In genomic region chr3:65365184-65365583, GRCm38 (mm10) we compare ENCODE assay signal across 16 mouse cellular contexts. TPM values are rescaled to one million over a fixed set of nuclear protein-coding genes. Genes with fewer than 3 reads are reported as not detected.
DNase-seq lines count a peak whose midpoint lies in the region; ATAC-seq and TF ChIP-seq lines count a peak whose summit lies in the region.
"Had no signal": no experiment of that assay in that cellular context is flagged by ENCODE, and none has a peak within 500 bp of the region (broad histone marks: within the 10 kb centered on the region; RNA-seq: fewer than 3 reads in every experiment).

No protein-coding gene starts in this region.

- TF ChIP-seq EP300 in liver, postnatal 0 days (IDR thresholded peaks at IDR 0.05; ENCODE audit: low read depth) = no peak

- peak; percentile 60; the same call in 1 of the 2 replicates for ATAC-seq in liver, postnatal 0 days
- ATAC-seq in liver, embryonic 12.5 days = no peak
- ATAC-seq in neural tube, embryonic 15.5 days (ENCODE audit: low FRiP score) = no peak
- no peak for ATAC-seq in forebrain, embryonic 11.5 days (replicated peaks; ENCODE audit: low FRiP score)
- ATAC-seq: forebrain, embryonic 14.5 days; midbrain, embryonic 15.5 days had no signal

- H3K4me1 ChIP-seq in liver, postnatal 0 days (ENCODE audit: insufficient read depth) = peaks cover 6% of the 10 kb centered on the region
- peaks cover 4% of the 10 kb centered on the region for H3K4me1 ChIP-seq in liver, embryonic 12.5 days
- no peaks in the 10 kb centered on the region for H3K4me1 ChIP-seq in neural tube, embryonic 15.5 days
- no peaks in the 10 kb centered on the region for H3K4me1 ChIP-seq in forebrain, embryonic 11.5 days (replicated peaks; ENCODE audit: control insufficient read depth, insufficient read depth, low read length)
- H3K4me1 ChIP-seq: embryonic facial prominence, embryonic 12.5 days; hindbrain, embryonic 15.5 days; midbrain, embryonic 15.5 days; neural tube, embryonic 12.5 days had no signal

- WGBS in liver, postnatal 0 days (ENCODE audit: insufficient replicate concordance) = 71% methylated on average over 6 of the region's 6 CpGs
- 83% methylated on average over 6 of the region's 6 CpGs for WGBS in liver, embryonic 12.5 days (ENCODE audit: insufficient replicate concordance)
- WGBS in neural tube, embryonic 15.5 days = 62% methylated on average over 6 of the region's 6 CpGs
- WGBS in forebrain, embryonic 11.5 days = 74% methylated on average over 6 of the region's 6 CpGs

- H3K9me3 ChIP-seq in liver, postnatal 0 days (ENCODE audit: low read length) = no peaks in the 10 kb centered on the region
- H3K9me3 ChIP-seq in liver, embryonic 12.5 days (replicated peaks) = no peaks in the 10 kb centered on the region
- H3K9me3 ChIP-seq in neural tube, embryonic 15.5 days (replicated peaks) = no peaks in the 10 kb centered on the region
- no peaks in the 10 kb centered on the region for H3K9me3 ChIP-seq in forebrain, embryonic 11.5 days (ENCODE audit: control insufficient read depth, low read length)
- H3K9me3 ChIP-seq: embryonic facial prominence, embryonic 12.5 days; hindbrain, embryonic 15.5 days; midbrain, embryonic 15.5 days; neural tube, embryonic 12.5 days had no signal

- no peak overlapping the region for H3K9ac ChIP-seq in liver, postnatal 0 days (replicated peaks)
- H3K9ac ChIP-seq in liver, embryonic 12.5 days = no peak overlapping the region
- H3K9ac ChIP-seq in neural tube, embryonic 15.5 days (replicated peaks) = no peak overlapping the region
- H3K9ac ChIP-seq in forebrain, embryonic 11.5 days (ENCODE audit: low read length) = no peak overlapping the region
- H3K9ac ChIP-seq: embryonic facial prominence, embryonic 12.5 days; hindbrain, embryonic 15.5 days; midbrain, embryonic 15.5 days; neural tube, embryonic 12.5 days had no signal

- intact Hi-C loops in gastrocnemius, adult 2 months (cut with DNase I) = no loop called here
- intact Hi-C loops in gastrocnemius, postnatal 36 days (cut with DNase I) = no loop called here

- TF ChIP-seq CTCF in gastrocnemius, adult 2 months (IDR thresholded peaks at IDR 0.05) = no peak
- TF ChIP-seq CTCF in liver, postnatal 0 days (IDR thresholded peaks at IDR 0.05; ENCODE audit: low read depth) = no peak

- H3K27ac ChIP-seq in gastrocnemius, adult 2 months = peak overlapping the region; percentile 83
- H3K27ac ChIP-seq in liver, postnatal 0 days (ENCODE audit: low read depth) = no peak overlapping the region
- H3K27ac ChIP-seq in liver, embryonic 12.5 days = no peak overlapping the region
- no peak overlapping the region for H3K27ac ChIP-seq in neural tube, embryonic 15.5 days (replicated peaks)
- H3K27ac ChIP-seq in forebrain, embryonic 11.5 days (ENCODE audit: low read depth, low read length) = no peak overlapping the region
- H3K27ac ChIP-seq: embryonic facial prominence, embryonic 12.5 days; hindbrain, embryonic 15.5 days; midbrain, embryonic 15.5 days; neural tube, embryonic 12.5 days had no signal

- H3K27me3 ChIP-seq in liver, postnatal 0 days (ENCODE audit: insufficient read depth, low read length) = no peaks in the 10 kb centered on the region
- H3K27me3 ChIP-seq in liver, embryonic 12.5 days (replicated peaks) = no peaks in the 10 kb centered on the region
- H3K27me3 ChIP-seq in neural tube, embryonic 15.5 days (replicated peaks) = no peaks in the 10 kb centered on the region
- no peaks in the 10 kb centered on the region for H3K27me3 ChIP-seq in forebrain, embryonic 11.5 days (ENCODE audit: control insufficient read depth, insufficient read depth, low read length)
- H3K27me3 ChIP-seq: embryonic facial prominence, embryonic 12.5 days; hindbrain, embryonic 15.5 days; midbrain, embryonic 15.5 days; neural tube, embryonic 12.5 days had no signal

- DNase-seq in gastrocnemius, adult 2 months = peak; percentile 72
- no peak for DNase-seq in gastrocnemius, postnatal 36 days
- no peak for DNase-seq in liver, postnatal 0 days
- DNase-seq in adrenal gland, postnatal 36 days = peak; percentile 66 to 75
- no peak for DNase-seq in forebrain, embryonic 11.5 days (ENCODE audit: low spot score)
- DNase-seq: cerebellum, adult 8-10 months; heart, postnatal 10 days; kidney, adult 11 months; lung, postnatal 36 days had no signal

- H3K36me3 ChIP-seq in liver, postnatal 0 days (replicated peaks; ENCODE audit: insufficient read depth, low read length) = 0 out of 2 replicates have a peak, but pooled peaks cover 3% of the 10 kb centered on the region
- peaks cover 20% of the 10 kb centered on the region for H3K36me3 ChIP-seq in liver, embryonic 12.5 days
- H3K36me3 ChIP-seq in neural tube, embryonic 15.5 days = peaks cover 8% of the 10 kb centered on the region; the same call in 1 of the 2 replicates
- H3K36me3 ChIP-seq in forebrain, embryonic 11.5 days (ENCODE audit: control insufficient read depth, insufficient read depth, low read length) = no peaks in the 10 kb centered on the region; the same call in 1 of the 2 replicates
- H3K36me3 ChIP-seq: hindbrain, embryonic 15.5 days; midbrain, embryonic 15.5 days had no signal

- H3K4me2 ChIP-seq in liver, postnatal 0 days (ENCODE audit: low read depth, low read length) = no peak overlapping the region
- H3K4me2 ChIP-seq in liver, embryonic 12.5 days = no peak overlapping the region
- no peak overlapping the region for H3K4me2 ChIP-seq in neural tube, embryonic 15.5 days
- no peak overlapping the region for H3K4me2 ChIP-seq in forebrain, embryonic 11.5 days (ENCODE audit: low read depth, low read length, severe bottlenecking)
- H3K4me2 ChIP-seq: embryonic facial prominence, embryonic 12.5 days; hindbrain, embryonic 15.5 days; midbrain, embryonic 15.5 days; neural tube, embryonic 12.5 days had no signal

- peak overlapping the region; percentile 36; the same call in 1 of the 2 replicates for H3K4me3 ChIP-seq in gastrocnemius, adult 2 months
- no peak overlapping the region for H3K4me3 ChIP-seq in liver, postnatal 0 days (ENCODE audit: low read depth, low read length)
- no peak overlapping the region for H3K4me3 ChIP-seq in liver, embryonic 12.5 days
- no peak overlapping the region for H3K4me3 ChIP-seq in neural tube, embryonic 15.5 days (replicated peaks)
- no peak overlapping the region for H3K4me3 ChIP-seq in forebrain, embryonic 11.5 days (ENCODE audit: low read depth, low read length)
- H3K4me3 ChIP-seq: embryonic facial prominence, embryonic 12.5 days; hindbrain, embryonic 15.5 days; midbrain, embryonic 15.5 days; neural tube, embryonic 12.5 days had no signal

RNA-seq across cellular contexts. Expression of gene Ssr3, which starts 27.2 kb away (rescaled TPM):
- 100 to 1,000 TPM; 135 to 154 TPM for total RNA-seq in gastrocnemius, adult 2 months (2021)
- total RNA-seq in gastrocnemius, postnatal 36 days (2021) = 100 to 1,000 TPM; 125 to 145 TPM
- 83.6 and 89.5 TPM in 2 replicates for polyA plus RNA-seq in liver, postnatal 0 days (2015; fragmentation: Nextera tagmentation; extraction: Ambion mirVana)
- polyA plus RNA-seq in liver, embryonic 12.5 days (2016; fragmentation: Nextera tagmentation; extraction: Ambion mirVana) = 138 TPM in 2 replicates
- total RNA-seq in adrenal gland, postnatal 36 days (2021) = 100 to 1,000 TPM; 189 to 206 TPM
- 144 and 162 TPM in 2 replicates for polyA plus RNA-seq in neural tube, embryonic 15.5 days (2015; fragmentation: Nextera tagmentation; extraction: Ambion mirVana)
- polyA plus RNA-seq in forebrain, embryonic 11.5 days (2014; fragmentation: Nextera tagmentation; extraction: Ambion mirVana) = 226 and 248 TPM in 2 replicates

Comparison
In these comparisons a context has a peak if more than half of its experiments do, and no peak if none do; other contexts are left out.
1. DNase-seq: peak in gastrocnemius, adult 2 months (single experiment) and adrenal gland, postnatal 36 days (2 of 2); none in gastrocnemius, postnatal 36 days (0 of 2), liver, postnatal 0 days (single experiment) and forebrain, embryonic 11.5 days (single experiment).